Comparison of ENCODE assay signal across 11 mouse cellular contexts in genomic region chr12:8364321-8364838, GRCm38 (mm10). TPM values are rescaled to one million over a fixed set of nuclear protein-coding genes. Genes with fewer than 3 reads are reported as not detected.
DNase-seq lines count a peak whose midpoint lies in the region; ATAC-seq lines count a peak whose summit lies in the region.
"Had no signal": no experiment of that assay in that cellular context is flagged by ENCODE, and none has a peak within 500 bp of the region (broad histone marks: within the 10 kb centered on the region; RNA-seq: fewer than 3 reads in every experiment).

No protein-coding gene starts in this region.

- H3K27ac ChIP-seq in kidney, embryonic 15.5 days = no peak overlapping the region
- H3K27ac ChIP-seq in embryonic facial prominence, embryonic 12.5 days = no peak overlapping the region
- no peak overlapping the region for H3K27ac ChIP-seq in hindbrain, embryonic 16.5 days (ENCODE audit: low read depth, low read length)
- peak overlapping the region; percentile 34; the same call in 1 of the 2 replicates for H3K27ac ChIP-seq in neural tube, embryonic 11.5 days (ENCODE audit: low read depth, low read length)
- no peak overlapping the region for H3K27ac ChIP-seq in intestine, embryonic 15.5 days
- H3K27ac ChIP-seq: liver, embryonic 15.5 days had no signal

- WGBS in kidney, embryonic 15.5 days = 25% methylated on average over 6 of the region's 6 CpGs
- 14% methylated on average over 6 of the region's 6 CpGs for WGBS in embryonic facial prominence, embryonic 12.5 days
- 12% methylated on average over 6 of the region's 6 CpGs for WGBS in hindbrain, embryonic 16.5 days
- 9% methylated on average over 6 of the region's 6 CpGs for WGBS in neural tube, embryonic 11.5 days
- 53% methylated on average over 6 of the region's 6 CpGs for WGBS in intestine, embryonic 15.5 days

- no peak overlapping the region for H3K4me3 ChIP-seq in kidney, embryonic 15.5 days (replicated peaks)
- H3K4me3 ChIP-seq in embryonic facial prominence, embryonic 12.5 days = no peak overlapping the region
- H3K4me3 ChIP-seq in hindbrain, embryonic 16.5 days (ENCODE audit: low read length) = no peak overlapping the region
- H3K4me3 ChIP-seq in neural tube, embryonic 11.5 days (ENCODE audit: low read depth, low read length) = no peak overlapping the region
- H3K4me3 ChIP-seq in intestine, embryonic 15.5 days (replicated peaks) = no peak overlapping the region
- H3K4me3 ChIP-seq: erythroblast, embryonic 14.5 days; liver, embryonic 15.5 days; myocyte had no signal

- no peak overlapping the region for H3K4me2 ChIP-seq in kidney, embryonic 15.5 days
- H3K4me2 ChIP-seq in embryonic facial prominence, embryonic 12.5 days (replicated peaks) = no peak overlapping the region
- H3K4me2 ChIP-seq in hindbrain, embryonic 16.5 days (ENCODE audit: low read length) = no peak overlapping the region
- H3K4me2 ChIP-seq in neural tube, embryonic 11.5 days (ENCODE audit: low read depth) = no peak overlapping the region
- H3K4me2 ChIP-seq in intestine, embryonic 15.5 days (replicated peaks) = no peak overlapping the region
- H3K4me2 ChIP-seq: liver, embryonic 15.5 days had no signal

- H3K9ac ChIP-seq in kidney, embryonic 15.5 days = no peak overlapping the region
- H3K9ac ChIP-seq in embryonic facial prominence, embryonic 12.5 days = no peak overlapping the region
- no peak overlapping the region for H3K9ac ChIP-seq in hindbrain, embryonic 16.5 days (ENCODE audit: low read depth, low read length)
- H3K9ac ChIP-seq in neural tube, embryonic 11.5 days (ENCODE audit: low read length) = no peak overlapping the region
- H3K9ac ChIP-seq in intestine, embryonic 15.5 days = no peak overlapping the region
- H3K9ac ChIP-seq: liver, embryonic 15.5 days had no signal

- H3K4me1 ChIP-seq in kidney, embryonic 15.5 days = peaks cover 7% of the 10 kb centered on the region; the same call in 1 of the 2 replicates
- H3K4me1 ChIP-seq in embryonic facial prominence, embryonic 12.5 days = no peaks in the 10 kb centered on the region
- H3K4me1 ChIP-seq in hindbrain, embryonic 16.5 days (ENCODE audit: control insufficient read depth, insufficient read depth, low read depth, low read length) = no peaks in the 10 kb centered on the region; the same call in 1 of the 2 replicates
- peaks cover 13% of the 10 kb centered on the region; the same call in 1 of the 2 replicates for H3K4me1 ChIP-seq in neural tube, embryonic 11.5 days (ENCODE audit: control insufficient read depth, insufficient read depth, low read length)
- H3K4me1 ChIP-seq in intestine, embryonic 15.5 days (replicated peaks) = 0 out of 2 replicates have a peak, but pooled peaks cover 3% of the 10 kb centered on the region
- H3K4me1 ChIP-seq: liver, embryonic 15.5 days had no signal

- H3K9me3 ChIP-seq in kidney, embryonic 15.5 days (replicated peaks) = no peaks in the 10 kb centered on the region
- H3K9me3 ChIP-seq in embryonic facial prominence, embryonic 12.5 days = no peaks in the 10 kb centered on the region
- H3K9me3 ChIP-seq in hindbrain, embryonic 16.5 days (ENCODE audit: control insufficient read depth, low read length) = no peaks in the 10 kb centered on the region
- H3K9me3 ChIP-seq in neural tube, embryonic 11.5 days (ENCODE audit: control insufficient read depth, low read length) = no peaks in the 10 kb centered on the region
- no peaks in the 10 kb centered on the region for H3K9me3 ChIP-seq in intestine, embryonic 15.5 days
- H3K9me3 ChIP-seq: liver, embryonic 15.5 days had no signal

- H3K27me3 ChIP-seq in kidney, embryonic 15.5 days = no peaks in the 10 kb centered on the region
- no peaks in the 10 kb centered on the region for H3K27me3 ChIP-seq in embryonic facial prominence, embryonic 12.5 days
- no peaks in the 10 kb centered on the region for H3K27me3 ChIP-seq in hindbrain, embryonic 16.5 days (replicated peaks; ENCODE audit: control insufficient read depth, insufficient read depth, low read length)
- H3K27me3 ChIP-seq in neural tube, embryonic 11.5 days (ENCODE audit: control insufficient read depth, insufficient read depth, low read length) = no peaks in the 10 kb centered on the region
- H3K27me3 ChIP-seq in intestine, embryonic 15.5 days (replicated peaks) = no peaks in the 10 kb centered on the region
- H3K27me3 ChIP-seq: liver, embryonic 15.5 days had no signal

- no peaks in the 10 kb centered on the region for H3K36me3 ChIP-seq in kidney, embryonic 15.5 days
- H3K36me3 ChIP-seq in embryonic facial prominence, embryonic 12.5 days = no peaks in the 10 kb centered on the region
- no peaks in the 10 kb centered on the region for H3K36me3 ChIP-seq in hindbrain, embryonic 16.5 days (ENCODE audit: control insufficient read depth, insufficient read depth, low read length)
- H3K36me3 ChIP-seq in neural tube, embryonic 11.5 days (ENCODE audit: control insufficient read depth, insufficient read depth, low read length) = no peaks in the 10 kb centered on the region
- H3K36me3 ChIP-seq in intestine, embryonic 15.5 days = no peaks in the 10 kb centered on the region
- H3K36me3 ChIP-seq: liver, embryonic 15.5 days had no signal

- ATAC-seq in kidney, embryonic 15.5 days (replicated peaks; ENCODE audit: low FRiP score) = no peak
- peak; percentile 74; the same call in 1 of the 2 replicates for ATAC-seq in embryonic facial prominence, embryonic 12.5 days (ENCODE audit: insufficient number of reproducible peaks, insufficient read depth, low FRiP score, low TSS enrichment)
- peak; percentile 77 for ATAC-seq in hindbrain, embryonic 16.5 days
- ATAC-seq in neural tube, embryonic 11.5 days (ENCODE audit: insufficient read depth, low FRiP score, low TSS enrichment) = peak; percentile 92
- no peak for ATAC-seq in intestine, embryonic 15.5 days

- peak; percentile 22 for DNase-seq in kidney, adult 11 months
- DNase-seq in neural tube, embryonic 11.5 days (ENCODE audit: low spot score) = peak; percentile 79
- DNase-seq in spleen, postnatal 14 days (ENCODE audit: low spot score in 2 of 2) = no peak
- DNase-seq in T-cell, adult 2 months (ENCODE audit: low spot score) = no peak

RNA-seq across cellular contexts. Expression of gene Hs1bp3, which starts 51.1 kb away (rescaled TPM):
- 14.2 and 16.5 TPM in 2 replicates for polyA plus RNA-seq in kidney, embryonic 15.5 days (2015; fragmentation: Nextera tagmentation; extraction: Ambion mirVana)
- polyA plus RNA-seq in embryonic facial prominence, embryonic 12.5 days (2016; fragmentation: Nextera tagmentation; extraction: Ambion mirVana) = 19.1 and 20.3 TPM in 2 replicates
- polyA plus RNA-seq in hindbrain, embryonic 16.5 days (2015; fragmentation: Nextera tagmentation; extraction: Ambion mirVana) = 10.1 and 10.6 TPM in 2 replicates
- polyA plus RNA-seq in neural tube, embryonic 11.5 days (2014; fragmentation: Nextera tagmentation; extraction: Ambion mirVana) = 8.6 and 11.2 TPM in 2 replicates
- polyA plus RNA-seq in intestine, embryonic 15.5 days (2015; fragmentation: Nextera tagmentation; extraction: Ambion mirVana) = 21.4 and 23.4 TPM in 2 replicates

Comparison
In these comparisons a context has a peak if more than half of its experiments do, and no peak if none do; other contexts are left out.
1. DNase-seq: peak in kidney, adult 11 months (single experiment) and neural tube, embryonic 11.5 days (single experiment); none in spleen, postnatal 14 days (0 of 2) and T-cell, adult 2 months (single experiment).
2. ATAC-seq: peak in embryonic facial prominence, embryonic 12.5 days (single experiment), hindbrain, embryonic 16.5 days (single experiment) and neural tube, embryonic 11.5 days (single experiment); none in kidney, embryonic 15.5 days (single experiment) and intestine, embryonic 15.5 days (single experiment).